15 mouse cellular contexts compared by ENCODE assay signal in genomic region chrX:53682650-53683049, GRCm38 (mm10). TPM values are rescaled to one million over a fixed set of nuclear protein-coding genes. Genes with fewer than 3 reads are reported as not detected.
DNase-seq lines count a peak whose midpoint lies in the region; ATAC-seq and TF ChIP-seq lines count a peak whose summit lies in the region.
"Not testable (repeated sequence)": the region's sequence is repeated elsewhere in the genome, so short reads cannot be mapped to it uniquely, and the experiment has no call there.
"Had no signal": no experiment of that assay in that cellular context is flagged by ENCODE, and none has a peak within 500 bp of the region (broad histone marks: within the 10 kb centered on the region; RNA-seq: fewer than 3 reads in every experiment).

No protein-coding gene starts in this region.

- not testable (repeated sequence) for TF ChIP-seq CTCF in Patski (IDR thresholded peaks at IDR 0.05); kidney, postnatal 0 days (IDR thresholded peaks at IDR 0.05; ENCODE audit: low read depth); midbrain, postnatal 0 days (IDR thresholded peaks at IDR 0.05)

- in situ Hi-C loops in Patski (cut with MboI; ENCODE audit: low pct_unique_long_range_greater_than_20kb): not testable (repeated sequence)

- H3K4me2 ChIP-seq in kidney, embryonic 15.5 days; kidney, postnatal 0 days (ENCODE audit: low read length); midbrain, postnatal 0 days (ENCODE audit: low read depth, low read length, poor library complexity, severe bottlenecking): not testable (repeated sequence)

- H3K9me3 ChIP-seq in kidney, embryonic 15.5 days (replicated peaks); kidney, postnatal 0 days (replicated peaks; ENCODE audit: low read length); midbrain, postnatal 0 days (ENCODE audit: low read length): not testable (repeated sequence)

- not testable (repeated sequence) for H3K27ac ChIP-seq in kidney, embryonic 15.5 days; kidney, postnatal 0 days; midbrain, postnatal 0 days (ENCODE audit: low read depth, low read length)

- H3K4me3 ChIP-seq in kidney, embryonic 15.5 days (replicated peaks); kidney, postnatal 0 days (replicated peaks; ENCODE audit: low read depth, low read length); midbrain, postnatal 0 days (ENCODE audit: low read depth, low read length): not testable (repeated sequence)

- ATAC-seq in Patski: peak; percentile 78
- ATAC-seq in kidney, embryonic 15.5 days (replicated peaks; ENCODE audit: low FRiP score): peak; percentile 88
- peak; percentile 83 for ATAC-seq in kidney, postnatal 0 days (replicated peaks; ENCODE audit: low FRiP score, low read depth)
- ATAC-seq in midbrain, postnatal 0 days (ENCODE audit: low FRiP score): peak; percentile 49; the same call in 1 of the 2 replicates

- not testable (repeated sequence) for DNase-seq in Patski (ENCODE audit: low read depth, low spot score); kidney, postnatal 0 days (ENCODE audit: low spot score); midbrain, postnatal 0 days (ENCODE audit: low spot score)
- peak; percentile 35 for DNase-seq in heart, adult 11 months
- peak; percentile 6 for DNase-seq in kidney, adult 11 months
- peak; percentile 33 for DNase-seq in kidney, adult 9 months

- not testable (repeated sequence) for H3K36me3 ChIP-seq in kidney, embryonic 15.5 days; kidney, postnatal 0 days (ENCODE audit: insufficient read depth, low read length); midbrain, postnatal 0 days (ENCODE audit: insufficient read depth, low read length)

- H3K4me1 ChIP-seq in kidney, embryonic 15.5 days; kidney, postnatal 0 days (replicated peaks; ENCODE audit: insufficient read depth, low read length); midbrain, postnatal 0 days (ENCODE audit: insufficient read depth, low read length): not testable (repeated sequence)

- H3K27me3 ChIP-seq in Patski; kidney, embryonic 15.5 days; kidney, postnatal 0 days (ENCODE audit: insufficient read depth, low read length); midbrain, postnatal 0 days (ENCODE audit: insufficient read depth, low read length): not testable (repeated sequence)

- POLR2A ChIA-PET in Patski (lab: Charles Lee): not testable (repeated sequence)

- CTCF ChIA-PET in Patski (lab: Charles Lee): not testable (repeated sequence)

- H3K9ac ChIP-seq in kidney, embryonic 15.5 days; kidney, postnatal 0 days (ENCODE audit: low read depth, low read length); midbrain, postnatal 0 days (replicated peaks; ENCODE audit: low read length, poor library complexity, severe bottlenecking): not testable (repeated sequence)

- 75% methylated on average over 1 of the region's 3 CpGs for WGBS in kidney, embryonic 15.5 days
- WGBS in kidney, postnatal 0 days: 44% methylated on average over 2 of the region's 3 CpGs
- 75% methylated on average over 2 of the region's 3 CpGs for WGBS in midbrain, postnatal 0 days

RNA-seq across cellular contexts. Expression of gene Rtl8b, which starts 12.4 kb away (rescaled TPM):
- polyA plus RNA-seq in Patski (2021): 29.4 TPM
- polyA plus RNA-seq in kidney, embryonic 15.5 days (2015; fragmentation: Nextera tagmentation; extraction: Ambion mirVana): 62.8 and 65.5 TPM in 2 replicates
- 78.5 and 82.8 TPM in 2 replicates for polyA plus RNA-seq in kidney, postnatal 0 days (2015; fragmentation: Nextera tagmentation; extraction: Ambion mirVana)
- total RNA-seq in midbrain, postnatal 0 days (2014; rRNA removed): 323 and 356 TPM in 2 replicates
- 268 and 275 TPM in 2 replicates for polyA plus RNA-seq in midbrain, postnatal 0 days (2015; fragmentation: Nextera tagmentation; extraction: Ambion mirVana)
- total RNA-seq: MEL had no signal

RNA-seq across cellular contexts. Expression of gene Rtl8a, which starts 39.2 kb away (rescaled TPM):
- 74.9 TPM for polyA plus RNA-seq in Patski (2021)
- polyA plus RNA-seq in kidney, embryonic 15.5 days (2015; fragmentation: Nextera tagmentation; extraction: Ambion mirVana): 69.1 and 76.4 TPM in 2 replicates
- 97.1 and 100 TPM in 2 replicates for polyA plus RNA-seq in kidney, postnatal 0 days (2015; fragmentation: Nextera tagmentation; extraction: Ambion mirVana)
- total RNA-seq in midbrain, postnatal 0 days (2014; rRNA removed): 222 and 307 TPM in 2 replicates
- polyA plus RNA-seq in midbrain, postnatal 0 days (2015; fragmentation: Nextera tagmentation; extraction: Ambion mirVana): 313 and 323 TPM in 2 replicates
- total RNA-seq: common myeloid progenitor, adult 5-6 weeks; MEL had no signal

RNA-seq across cellular contexts. Expression of gene 4930502E18Rik, which starts 42.0 kb away (rescaled TPM):
- not detected for polyA plus RNA-seq in Patski (2021)
- polyA plus RNA-seq in kidney, embryonic 15.5 days (2015; fragmentation: Nextera tagmentation; extraction: Ambion mirVana): 0.71 and 1.4 TPM in 2 replicates
- 0.89 and 1.8 TPM in 2 replicates for polyA plus RNA-seq in kidney, postnatal 0 days (2015; fragmentation: Nextera tagmentation; extraction: Ambion mirVana)
- total RNA-seq in midbrain, postnatal 0 days (2014; rRNA removed): 0.38 TPM in 1 of 2 replicates, not detected in the other
- 0.45 and 0.49 TPM in 2 replicates for polyA plus RNA-seq in midbrain, postnatal 0 days (2015; fragmentation: Nextera tagmentation; extraction: Ambion mirVana)
- total RNA-seq: adrenal gland, adult 2 months; adrenal gland, postnatal 10 days; adrenal gland, postnatal 25 days; adrenal gland, postnatal 4 days; common myeloid progenitor, adult 5-6 weeks; MEL had no signal
- polyA plus RNA-seq: adrenal gland, adult 2 months; erythroblast, embryonic 14.5 days; forebrain, embryonic 16.5 days had no signal
